Mouse (Mus musculus) kidney, postnatal 0 days (tissue): ENCODE results near the gene Apoc4. TPM values are rescaled to one million over a fixed set of nuclear protein-coding genes. Genes with fewer than 3 reads are reported as not detected.
A peak's percentile ranks its signal among the peaks of the same experiment; 100 is the strongest.

Experiments used
- ATAC-seq: fragments of 200-750 bp; cut with Nextera tagmentation; replicated peaks from 2 replicates; pipeline ENCODE4 v1.8.0; 2017; ENCODE audit warnings: low read depth, moderate number of reproducible peaks, moderate TSS enrichment, moderate library complexity; ENCODE audit not compliant: low FRiP score
- DNase-seq: peaks from one replicate; pipeline ENCODE4 v3.0.0-alpha.2; 2016; ENCODE audit warnings: low spot score
- H3K27ac ChIP-seq: fragments of 300-500 bp; sonication (generic); 2 replicates; pipeline ENCODE4 v1.5.1; 2014; ENCODE audit warnings: mild to moderate bottlenecking
- H3K27me3 ChIP-seq: fragments of 300-500 bp; sonication (generic); 2 replicates; pipeline ENCODE4 v1.6.1; 2014; ENCODE audit warnings: low read length, mixed read lengths; ENCODE audit not compliant: insufficient read depth
- H3K36me3 ChIP-seq: fragments of 300-500 bp; sonication (generic); 2 replicates; pipeline ENCODE4 v1.6.1; 2014; ENCODE audit warnings: low read length, mixed read lengths; ENCODE audit not compliant: insufficient read depth
- H3K4me1 ChIP-seq: fragments of 300-500 bp; sonication (generic); replicated peaks from 2 replicates; pipeline ENCODE4 v1.6.1; 2014; ENCODE audit warnings: antibody characterized with exemption, low read length, mixed read lengths; ENCODE audit not compliant: insufficient read depth
- H3K4me2 ChIP-seq: fragments of 300-500 bp; sonication (generic); 2 replicates; pipeline ENCODE4 v1.6.1; 2014; ENCODE audit warnings: mild to moderate bottlenecking, low read length, moderate library complexity, mixed read lengths
- H3K4me3 ChIP-seq: fragments of 300-500 bp; sonication (generic); replicated peaks from 2 replicates; pipeline ENCODE4 v1.5.1; 2014; ENCODE audit warnings: low read depth, low read length
- H3K9ac ChIP-seq: fragments of 300-500 bp; sonication (generic); 2 replicates; pipeline ENCODE4 v1.6.1; 2014; ENCODE audit warnings: low read depth, low read length
- H3K9me3 ChIP-seq: fragments of 300-500 bp; sonication (generic); replicated peaks from 2 replicates; pipeline ENCODE4 v1.6.1; 2016; ENCODE audit warnings: low read length, inconsistent platforms, mixed read lengths
- CTCF ChIP-seq: IDR thresholded peaks from 2 replicates; pipeline ENCODE4 v1.5.1; 2016; ENCODE audit warnings: antibody characterized with exemption, low read depth, mild to moderate bottlenecking, moderate library complexity
- WGBS: fragments of 180-500 bp; shearing (Covaris S2); extraction: QIAGEN DNeasy Blood & Tissue Kit; methylation state at CpG from one replicate; pipeline ENCODE4 v1.1.7; 2014; 5-methylcytosine and 5-hydroxymethylcytosine counted together
- polyA plus RNA-seq: library from polyadenylated mRNA; unstranded; fragments of >200 nt; fragmentation: Nextera tagmentation; extraction: Ambion mirVana; gene quantifications from 2 replicates; pipeline ENCODE4 v1.2.1, GENCODE M21; 2015

The Apoc4 gene
- polyA plus RNA-seq, 1 experiment from 2014 or later = 0.26 TPM

GRCm38 (mm10) chr7:19664455-19664954 lies 16.8 kb downstream of the Apoc4 start:
- no peak for DNase-seq
- ATAC-seq = no peak
- H3K27ac ChIP-seq = peak overlapping the region; percentile 83

GRCm38 (mm10) chr7:19663940-19664339 lies 17.3 kb downstream of the Apoc4 start:
- Histone ChIP-seq H3K4me2 (peak overlapping the region; percentile 91), H3K9me3 (no peaks in the 10 kb centered on the region), H3K36me3 (peaks cover 4% of the 10 kb centered on the region), H3K9ac (peak overlapping the region; percentile 98), H3K4me3 (peak overlapping the region; percentile 100), H3K27me3 (no peaks in the 10 kb centered on the region), H3K27ac (peak overlapping the region; percentile 83; the same call in 1 of the 2 replicates), H3K4me1 (peaks cover 8% of the 10 kb centered on the region)
- ATAC-seq (no peak), DNase-seq (no peak)
- 7% methylated on average over 8 of the region's 8 CpGs for WGBS
- no peak for TF ChIP-seq CTCF

More at GRCm38 (mm10) chr7:19664455-19664954, 16.8 kb downstream of the Apoc4 start:
- no peak for TF ChIP-seq CTCF
- Histone ChIP-seq H3K27me3 (no peaks in the 10 kb centered on the region), H3K36me3 (peaks cover 4% of the 10 kb centered on the region), H3K9ac (peak overlapping the region; percentile 98), H3K9me3 (no peaks in the 10 kb centered on the region), H3K4me2 (peak overlapping the region; percentile 91), H3K4me3 (peak overlapping the region; percentile 100), H3K4me1 (peaks cover 13% of the 10 kb centered on the region)
- WGBS = under 1% methylated on average over 34 of the region's 37 CpGs

- TF ChIP-seq CTCF = no peak
- WGBS = 93% methylated on average over 2 of the region's 2 CpGs
Measured at GRCm38 (mm10) chr7:19652614-19653013, 28.7 kb downstream of the Apoc4 start.

GRCm38 (mm10) chr7:19651063-19651786 lies 30.1 kb downstream of the Apoc4 start:
- Histone ChIP-seq H3K4me3 (no peak overlapping the region), H3K9ac (no peak overlapping the region), H3K4me2 (no peak overlapping the region), H3K4me1 (no peaks in the 10 kb centered on the region), H3K36me3 (peaks cover 52% of the 10 kb centered on the region), H3K9me3 (no peaks in the 10 kb centered on the region), H3K27me3 (no peaks in the 10 kb centered on the region), H3K27ac (no peak overlapping the region)
- 83% methylated on average over 6 of the region's 6 CpGs for WGBS
- DNase-seq (no peak), ATAC-seq (no peak)
- TF ChIP-seq CTCF = no peak

More at GRCm38 (mm10) chr7:19652614-19653013, 28.7 kb downstream of the Apoc4 start:
- H3K27ac ChIP-seq = no peak overlapping the region
- H3K4me3 ChIP-seq = no peak overlapping the region
- no peak overlapping the region for H3K4me2 ChIP-seq
- peaks cover 48% of the 10 kb centered on the region for H3K36me3 ChIP-seq
- ATAC-seq (no peak), DNase-seq (no peak)
- no peak overlapping the region for H3K9ac ChIP-seq
- H3K27me3 ChIP-seq = no peaks in the 10 kb centered on the region
- H3K9me3 ChIP-seq = no peaks in the 10 kb centered on the region
- H3K4me1 ChIP-seq = no peaks in the 10 kb centered on the region

GRCm38 (mm10) chr7:19641223-19641622 lies 40.1 kb downstream of the Apoc4 start:
- peaks cover 82% of the 10 kb centered on the region for H3K36me3 ChIP-seq
- no peak overlapping the region for H3K4me3 ChIP-seq
- no peak overlapping the region for H3K4me2 ChIP-seq
- H3K27me3 ChIP-seq = no peaks in the 10 kb centered on the region
- ATAC-seq = no peak
- no peak overlapping the region for H3K9ac ChIP-seq
- no peaks in the 10 kb centered on the region for H3K4me1 ChIP-seq
- no peak for TF ChIP-seq CTCF
- H3K27ac ChIP-seq = no peak overlapping the region
- WGBS = 97% methylated on average over 4 of the region's 4 CpGs
- DNase-seq = no peak
- no peaks in the 10 kb centered on the region for H3K9me3 ChIP-seq

- 84% methylated on average over 11 of the region's 11 CpGs for WGBS
- H3K4me2 ChIP-seq = no peak overlapping the region
- no peak overlapping the region for H3K9ac ChIP-seq
- H3K9me3 ChIP-seq = no peaks in the 10 kb centered on the region
- no peak for DNase-seq
- no peaks in the 10 kb centered on the region for H3K4me1 ChIP-seq
- peaks cover 78% of the 10 kb centered on the region for H3K36me3 ChIP-seq
- H3K27me3 ChIP-seq = no peaks in the 10 kb centered on the region
- no peak for TF ChIP-seq CTCF
- no peak overlapping the region for H3K27ac ChIP-seq
- no peak overlapping the region for H3K4me3 ChIP-seq
- ATAC-seq = no peak
Measured at GRCm38 (mm10) chr7:19635074-19635827, 46.0 kb downstream of the Apoc4 start.
